Mouse (Mus musculus) lung, adult 2 months (tissue): Measurements from ENCODE around the gene Ociad2.

ENCODE experiments used
- CTCF ChIP-seq: fragments of 200-500 bp; IDR thresholded peaks from 2 replicates; pipeline ENCODE4 v1.5.1; 2011; ENCODE audit warnings: mild to moderate bottlenecking, low read length, control low read depth; ENCODE audit not compliant: insufficient read depth
- POLR2A ChIP-seq: fragments of 200-500 bp; IDR thresholded peaks from 2 replicates; pipeline ENCODE4 v1.6.1; 2011; ENCODE audit warnings: low read depth, mild to moderate bottlenecking, control low read depth, low read length, borderline replicate concordance; ENCODE audit errors: extremely low read depth

GRCm38 (mm10) chr5:73349514-73349913, 8.7 kb upstream of the Ociad2 start:
- TF ChIP-seq POLR2A (no peak), CTCF (no peak)
